Mouse (Mus musculus): ENCODE results near the gene Akr1c13. TPM values are rescaled to one million over a fixed set of nuclear protein-coding genes. Genes with fewer than 3 reads are reported as not detected.

Akr1c13 gene
- polyA plus RNA-seq, 1 experiment from 2014 or later = 0.35 TPM

DNA sequence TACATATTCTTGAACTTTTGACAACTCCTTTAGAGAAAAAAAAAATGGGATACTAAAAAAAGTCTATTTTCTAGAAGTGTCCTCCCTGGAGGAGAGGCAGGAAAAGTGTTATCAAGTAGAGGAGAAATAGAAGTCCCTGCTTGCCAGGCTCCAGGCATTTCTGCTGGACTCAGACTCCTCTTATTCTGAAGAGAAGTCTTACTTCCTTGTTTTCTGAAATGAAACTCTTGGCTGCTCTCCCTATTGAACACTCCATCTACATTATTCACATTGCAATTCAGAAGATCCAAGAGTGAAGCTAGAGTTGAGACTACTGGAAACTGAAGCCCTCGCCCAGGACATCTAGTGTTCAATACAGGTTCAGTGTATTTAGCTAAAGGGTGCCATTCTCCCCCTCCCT is 37.5 kb downstream of the Akr1c13 start, which contains the start of gene Akr1c19:
Gene Akr1c19 (plus strand): TSS at position 260 of the 400 bp plus-strand sequence.
- DNase-seq (ENCODE audit: low spot score) (no peak), ATAC-seq (replicated peaks; ENCODE audit: low FRiP score) (no peak)
- Histone ChIP-seq H3K36me3 (ENCODE audit: control insufficient read depth, insufficient read depth, low read length) (no peaks in the 10 kb centered on the region), H3K4me1 (replicated peaks; ENCODE audit: control insufficient read depth, insufficient read depth, low read length) (no peaks in the 10 kb centered on the region), H3K4me3 (ENCODE audit: low read depth, low read length) (no peak within 1 kb of the TSS), H3K4me2 (ENCODE audit: low read depth, low read length, severe bottlenecking) (no peak within 1 kb of the TSS), H3K27me3 (ENCODE audit: control insufficient read depth, insufficient read depth, low read length) (no peaks in the 10 kb centered on the region), H3K27ac (ENCODE audit: low read depth, low read length) (no peak within 1 kb of the TSS), H3K9ac (ENCODE audit: low read length) (no peak within 1 kb of the TSS), H3K9me3 (ENCODE audit: control insufficient read depth, low read length) (no peaks in the 10 kb centered on the region)
- 63% methylated on average over 1 of the region's 1 CpGs for WGBS

DNA sequence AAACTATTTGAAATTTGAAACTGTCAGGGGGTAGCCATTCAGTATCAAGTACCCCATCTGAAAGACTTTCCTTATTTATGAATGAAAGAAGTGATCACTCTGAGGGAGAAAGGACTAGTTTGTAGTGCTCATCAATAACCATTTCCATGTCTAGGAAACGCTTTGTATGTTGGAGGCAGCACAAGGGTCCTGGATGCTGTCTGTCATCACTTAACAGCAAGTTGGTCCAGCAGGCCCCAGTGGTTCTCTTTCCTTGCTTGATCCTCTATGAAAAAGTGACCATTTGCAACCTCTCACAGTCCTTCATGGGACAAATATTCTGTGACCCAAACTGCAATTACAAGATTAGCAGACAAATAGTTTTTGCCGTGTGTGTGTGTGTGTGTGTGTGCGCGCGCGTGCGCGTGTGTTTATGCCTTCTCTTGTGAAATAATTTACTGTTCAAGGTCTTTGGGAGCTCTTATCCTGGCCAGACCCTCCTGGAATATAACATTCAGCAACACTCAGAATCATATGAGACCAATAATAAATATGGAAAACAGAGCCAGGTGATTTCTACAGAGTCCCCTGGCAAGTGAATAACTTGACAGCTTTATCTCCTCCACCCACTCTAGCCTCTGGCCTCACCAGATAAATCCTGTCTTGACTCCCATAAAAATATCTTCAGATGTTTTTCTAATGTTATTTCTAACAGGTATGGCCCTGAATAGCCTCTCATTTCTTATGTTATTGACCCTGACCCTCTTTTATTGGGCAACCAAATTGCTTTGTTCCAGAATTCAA is 40.1 kb downstream of the Akr1c13 start:
- Histone ChIP-seq H3K9ac (ENCODE audit: low read length) (no peak overlapping the region), H3K36me3 (ENCODE audit: control insufficient read depth, insufficient read depth, low read length) (no peaks in the 10 kb centered on the region), H3K27me3 (ENCODE audit: control insufficient read depth, insufficient read depth, low read length) (no peaks in the 10 kb centered on the region), H3K4me2 (ENCODE audit: low read depth, low read length, severe bottlenecking) (no peak overlapping the region), H3K4me1 (replicated peaks; ENCODE audit: control insufficient read depth, insufficient read depth, low read length) (no peaks in the 10 kb centered on the region), H3K27ac (ENCODE audit: low read depth, low read length) (no peak overlapping the region), H3K4me3 (ENCODE audit: low read depth, low read length) (no peak overlapping the region), H3K9me3 (ENCODE audit: control insufficient read depth, low read length) (no peaks in the 10 kb centered on the region)
- no peak for DNase-seq (ENCODE audit: low spot score)
- ATAC-seq (replicated peaks; ENCODE audit: low FRiP score) = no peak
- WGBS = 94% methylated on average over 8 of the region's 8 CpGs

DNA sequence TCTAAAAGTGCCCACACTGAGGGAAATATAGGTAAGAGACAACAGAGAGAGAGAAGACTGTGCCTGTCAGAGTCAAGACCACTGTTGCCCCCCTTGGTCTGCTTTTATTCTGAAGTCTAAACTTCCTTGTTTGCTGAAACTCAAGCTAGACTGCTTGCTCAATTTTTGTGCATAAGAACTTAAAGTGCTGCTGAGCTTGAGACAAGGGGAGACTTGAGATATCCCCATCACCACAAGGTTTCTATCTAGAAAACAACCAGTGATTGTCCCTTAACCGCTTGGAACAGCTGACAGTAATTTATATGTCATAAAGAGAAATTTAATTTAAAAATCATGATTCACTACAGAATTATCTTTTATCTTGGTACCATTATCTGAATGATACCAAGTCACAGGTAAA is 42.2 kb downstream of the Akr1c13 start:
- H3K9me3 ChIP-seq (ENCODE audit: control insufficient read depth, low read length) = no peaks in the 10 kb centered on the region
- ATAC-seq (replicated peaks; ENCODE audit: low FRiP score) (no peak), DNase-seq (ENCODE audit: low spot score) (no peak)
- no peaks in the 10 kb centered on the region for H3K4me1 ChIP-seq (replicated peaks; ENCODE audit: control insufficient read depth, insufficient read depth, low read length)
- no peaks in the 10 kb centered on the region for H3K36me3 ChIP-seq (ENCODE audit: control insufficient read depth, insufficient read depth, low read length)
- H3K4me3 ChIP-seq (ENCODE audit: low read depth, low read length) = no peak overlapping the region
- no peak overlapping the region for H3K9ac ChIP-seq (ENCODE audit: low read length)
- no peaks in the 10 kb centered on the region for H3K27me3 ChIP-seq (ENCODE audit: control insufficient read depth, insufficient read depth, low read length)
- no peak overlapping the region for H3K27ac ChIP-seq (ENCODE audit: low read depth, low read length)
- no peak overlapping the region for H3K4me2 ChIP-seq (ENCODE audit: low read depth, low read length, severe bottlenecking)
- 90% methylated on average over 1 of the region's 1 CpGs for WGBS

DNA sequence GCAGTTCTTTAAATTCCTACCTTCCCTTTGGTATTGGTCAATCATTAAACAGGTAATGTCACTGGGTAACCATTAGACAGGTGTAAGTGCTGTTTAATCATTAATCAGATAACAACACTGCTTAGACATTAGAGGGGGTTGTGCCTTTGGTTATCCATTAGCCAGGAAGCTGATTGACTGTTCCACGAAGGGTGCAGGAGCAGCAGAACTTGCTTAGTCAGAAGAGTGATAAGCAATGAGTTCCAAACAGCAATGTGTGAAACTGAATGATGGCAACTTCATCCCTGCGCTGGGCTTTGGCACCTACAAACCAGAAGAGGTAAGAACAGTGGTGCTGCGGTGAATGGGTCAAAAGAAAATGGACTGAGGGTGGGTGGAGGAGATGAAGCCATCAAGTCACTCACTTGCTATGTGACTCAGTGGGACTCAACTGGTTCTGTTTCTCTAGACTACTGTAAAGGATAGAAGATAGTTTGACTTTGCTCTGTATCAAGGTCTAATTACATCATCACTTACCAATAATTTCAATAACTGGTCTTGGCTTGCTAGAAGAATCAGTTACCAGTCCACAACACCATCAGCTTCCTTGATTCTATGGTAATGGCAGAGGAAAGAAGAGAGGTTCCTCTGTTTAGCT is 42.7 kb downstream of the Akr1c13 start:
- no peaks in the 10 kb centered on the region for H3K27me3 ChIP-seq (ENCODE audit: control insufficient read depth, insufficient read depth, low read length)
- WGBS = 79% methylated on average over 3 of the region's 3 CpGs

DNA sequence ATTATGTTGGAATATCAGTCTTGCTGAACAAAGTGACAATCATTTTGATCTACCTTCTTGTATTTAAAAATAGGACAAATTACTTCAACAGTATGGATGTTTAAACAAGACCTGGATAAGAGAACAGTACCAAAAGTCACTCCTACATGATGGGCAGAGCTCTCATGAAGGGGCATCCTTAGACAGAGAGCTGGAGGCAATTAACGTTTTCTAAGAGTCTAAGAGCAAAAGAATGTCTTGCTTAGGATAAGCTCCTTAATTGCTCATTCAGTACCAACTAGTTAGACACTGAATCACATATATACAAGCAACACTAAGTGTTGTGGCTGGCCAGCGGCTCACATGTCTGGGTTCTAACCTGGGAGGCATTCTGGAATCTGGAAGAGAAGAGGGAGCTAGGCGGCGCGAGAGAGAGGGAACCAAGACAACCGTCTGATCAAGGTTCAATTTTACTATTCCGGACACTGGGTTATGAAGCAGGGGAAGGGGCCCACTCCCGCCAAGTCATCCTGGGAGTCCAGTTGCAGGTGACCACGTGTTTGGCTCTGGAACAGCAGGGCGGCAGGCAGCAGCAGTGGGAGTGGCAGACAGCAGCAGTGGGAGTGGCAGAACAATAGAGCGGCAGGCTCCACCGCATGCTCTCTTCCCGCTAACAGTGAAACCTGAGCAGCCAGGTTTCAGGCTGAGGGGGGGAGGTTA is 54.1 kb downstream of the Akr1c13 start:
- DNase-seq (ENCODE audit: low spot score) = peak; percentile 75
- H3K9me3 ChIP-seq (ENCODE audit: control insufficient read depth, low read length) = no peaks in the 10 kb centered on the region
- peak; percentile 92 for ATAC-seq (replicated peaks; ENCODE audit: low FRiP score)
- WGBS = 2% methylated on average over 13 of the region's 13 CpGs
- no peak overlapping the region for H3K27ac ChIP-seq (ENCODE audit: low read depth, low read length)
- H3K9ac ChIP-seq (ENCODE audit: low read length) = peak overlapping the region; percentile 48
- no peaks in the 10 kb centered on the region for H3K4me1 ChIP-seq (replicated peaks; ENCODE audit: control insufficient read depth, insufficient read depth, low read length)
- peak overlapping the region; percentile 19; the same call in 1 of the 2 replicates for H3K4me3 ChIP-seq (ENCODE audit: low read depth, low read length)
- H3K36me3 ChIP-seq (ENCODE audit: control insufficient read depth, insufficient read depth, low read length) = no peaks in the 10 kb centered on the region
- no peaks in the 10 kb centered on the region for H3K27me3 ChIP-seq (ENCODE audit: control insufficient read depth, insufficient read depth, low read length)
- peak overlapping the region; percentile 42; the same call in 1 of the 2 replicates for H3K4me2 ChIP-seq (ENCODE audit: low read depth, low read length, severe bottlenecking)

More for the DNA sequence above, 42.7 kb downstream of the Akr1c13 start:
- Histone ChIP-seq H3K4me3 (ENCODE audit: low read depth, low read length) (no peak overlapping the region), H3K27ac (ENCODE audit: low read depth, low read length) (no peak overlapping the region), H3K4me2 (ENCODE audit: low read depth, low read length, severe bottlenecking) (no peak overlapping the region), H3K36me3 (ENCODE audit: control insufficient read depth, insufficient read depth, low read length) (no peaks in the 10 kb centered on the region), H3K9me3 (ENCODE audit: control insufficient read depth, low read length) (no peaks in the 10 kb centered on the region), H3K9ac (ENCODE audit: low read length) (no peak overlapping the region), H3K4me1 (replicated peaks; ENCODE audit: control insufficient read depth, insufficient read depth, low read length) (no peaks in the 10 kb centered on the region)
- no peak for DNase-seq (ENCODE audit: low spot score)
- no peak for ATAC-seq (replicated peaks; ENCODE audit: low FRiP score)

DNA sequence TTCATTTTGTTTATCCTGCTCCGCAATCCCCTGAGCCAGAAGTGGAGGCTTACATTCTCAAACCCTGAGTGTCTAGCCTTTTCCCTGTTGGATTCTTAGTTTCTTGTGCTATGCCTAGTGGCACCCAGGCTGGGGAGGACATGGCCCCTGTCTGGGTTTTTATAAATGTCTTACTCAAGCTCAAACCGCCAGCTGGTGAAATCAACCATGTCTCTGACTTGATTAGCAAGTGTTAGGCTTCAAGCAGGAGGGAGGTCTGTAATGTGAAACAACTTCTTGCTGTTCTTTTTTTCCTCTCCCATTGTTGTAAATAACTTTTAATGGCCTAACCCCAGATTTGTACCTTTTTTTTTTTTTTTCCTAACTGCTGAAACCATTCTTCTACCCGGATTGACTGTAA is 58.4 kb downstream of the Akr1c13 start:
- no peak for DNase-seq (ENCODE audit: low spot score)
- Histone ChIP-seq H3K9ac (ENCODE audit: low read length) (no peak overlapping the region), H3K4me1 (replicated peaks; ENCODE audit: control insufficient read depth, insufficient read depth, low read length) (no peaks in the 10 kb centered on the region), H3K9me3 (ENCODE audit: control insufficient read depth, low read length) (no peaks in the 10 kb centered on the region), H3K27ac (ENCODE audit: low read depth, low read length) (no peak overlapping the region), H3K4me2 (ENCODE audit: low read depth, low read length, severe bottlenecking) (no peak overlapping the region), H3K36me3 (ENCODE audit: control insufficient read depth, insufficient read depth, low read length) (no peaks in the 10 kb centered on the region), H3K27me3 (ENCODE audit: control insufficient read depth, insufficient read depth, low read length) (no peaks in the 10 kb centered on the region), H3K4me3 (ENCODE audit: low read depth, low read length) (no peak overlapping the region)
- 56% methylated on average over 3 of the region's 3 CpGs for WGBS
- no peak for ATAC-seq (replicated peaks; ENCODE audit: low FRiP score)

Other genes with a start within 250 kb of the Akr1c13 start
- gene Ucn3, start 245.8 kb upstream of the Akr1c13 start, polyA plus RNA-seq (2014; fragmentation: Nextera tagmentation; extraction: Ambion mirVana) = not detected in 2 replicates
- 0.31 TPM in 1 of 2 replicates, not detected in the other for gene Akr1c14, start 142.1 kb upstream of the Akr1c13 start, polyA plus RNA-seq (2014; fragmentation: Nextera tagmentation; extraction: Ambion mirVana)
- gene Akr1c18, start 40.5 kb upstream of the Akr1c13 start, polyA plus RNA-seq (2014; fragmentation: Nextera tagmentation; extraction: Ambion mirVana) = not detected in 2 replicates
- 0.27 and 0.39 TPM in 2 replicates for gene Akr1c19, start 37.5 kb downstream of the Akr1c13 start, polyA plus RNA-seq (2014; fragmentation: Nextera tagmentation; extraction: Ambion mirVana)
- 0.27 TPM in 1 of 2 replicates, not detected in the other for gene Akr1c12, start 88.3 kb downstream of the Akr1c13 start, polyA plus RNA-seq (2014; fragmentation: Nextera tagmentation; extraction: Ambion mirVana)
- not detected in 2 replicates for gene Akr1c6, start 243.2 kb downstream of the Akr1c13 start, polyA plus RNA-seq (2014; fragmentation: Nextera tagmentation; extraction: Ambion mirVana)